In the genomic region with DNA sequence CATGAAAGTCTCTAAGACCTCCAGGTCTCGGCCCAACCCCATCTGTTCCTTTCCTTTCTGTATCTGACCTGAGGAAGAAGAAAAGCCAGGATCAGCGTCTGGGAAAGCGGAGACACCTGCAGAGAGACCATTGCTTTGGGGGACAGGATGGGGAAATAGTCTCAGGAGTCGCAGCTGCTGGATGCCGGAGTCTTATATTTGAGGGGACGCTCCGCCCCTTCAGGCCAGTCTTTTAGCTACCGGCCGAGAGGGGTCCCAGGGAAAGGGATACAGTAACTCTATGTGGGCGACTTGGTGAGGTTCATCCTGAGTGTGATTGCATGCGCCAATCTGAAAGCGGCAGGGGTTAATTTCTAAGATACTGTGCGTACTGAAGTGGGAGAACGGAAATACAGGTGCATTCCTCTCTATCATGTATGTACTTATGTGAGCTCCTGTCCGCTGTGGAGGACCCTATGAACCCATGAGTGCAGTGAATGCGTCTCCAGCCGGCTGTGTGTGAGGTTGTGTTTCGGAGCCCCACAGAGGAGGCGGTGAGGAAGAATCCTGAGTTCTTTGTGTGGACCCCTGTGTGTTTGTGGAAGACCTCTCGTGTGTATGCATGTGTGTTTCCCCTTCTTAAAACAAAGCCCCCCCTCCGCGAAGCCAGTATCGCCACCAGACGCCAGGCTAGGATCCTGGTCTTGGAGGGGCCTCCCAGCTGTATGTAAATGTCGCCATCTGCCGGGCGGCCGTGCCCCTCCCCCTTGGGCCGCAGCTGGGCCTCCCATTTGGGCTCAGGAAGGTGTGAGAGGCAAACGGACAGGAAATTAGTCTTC, we compare ENCODE assay signal across 8 mouse cellular contexts. TPM values are rescaled to one million over a fixed set of nuclear protein-coding genes. Genes with fewer than 3 reads are reported as not detected.
DNase-seq lines count a peak whose midpoint lies in the region; ATAC-seq and TF ChIP-seq lines count a peak whose summit lies in the region.

A gene (minus strand): TSS at position 623 of the 818 bp plus-strand sequence.

- H3K79me2 ChIP-seq in heart, adult 2 months (replicated peaks; ENCODE audit: control insufficient read depth, insufficient read depth, low read length) = no peaks in the 10 kb centered on the region

- H3K9me3 ChIP-seq in intestine, postnatal 0 days (ENCODE audit: control insufficient read depth) = no peaks in the 10 kb centered on the region
- no peaks in the 10 kb centered on the region for H3K9me3 ChIP-seq in liver, embryonic 16.5 days (replicated peaks; ENCODE audit: control insufficient read depth, low read length)
- H3K9me3 ChIP-seq in neural tube, embryonic 11.5 days (ENCODE audit: control insufficient read depth, low read length) = no peaks in the 10 kb centered on the region

- 0 out of 2 replicates have a peak within 1 kb of the TSS, but pooled peaks have one; percentile 16 for H3K4me3 ChIP-seq in brown adipose tissue, adult 24 weeks (ENCODE audit: insufficient read depth, low read depth, low read length)
- H3K4me3 ChIP-seq in heart, adult 2 months = no peak within 1 kb of the TSS
- H3K4me3 ChIP-seq in intestine, postnatal 0 days (ENCODE audit: low read depth, low read length) = peak within 1 kb of the TSS; percentile 16
- 0 out of 2 replicates have a peak within 1 kb of the TSS, but pooled peaks have one; percentile 3 for H3K4me3 ChIP-seq in liver, embryonic 16.5 days (ENCODE audit: low read depth, low read length)
- peak within 1 kb of the TSS; percentile 43 for H3K4me3 ChIP-seq in neural tube, embryonic 11.5 days (ENCODE audit: low read depth, low read length)

- intact Hi-C loops in heart, adult 2 months (cut with DNase I) = loop anchor here (2.0 to 5.0 kb wide), 2 partner anchors 87 to 250 kb away; a partner anchor contains a TSS

- H3K36me3 ChIP-seq in heart, adult 2 months (ENCODE audit: control insufficient read depth, insufficient read depth, low read length) = no peaks in the 10 kb centered on the region
- H3K36me3 ChIP-seq in intestine, postnatal 0 days (ENCODE audit: control insufficient read depth, insufficient read depth) = peaks cover 20% of the 10 kb centered on the region
- peaks cover 11% of the 10 kb centered on the region for H3K36me3 ChIP-seq in liver, embryonic 16.5 days (ENCODE audit: control insufficient read depth, insufficient read depth)
- peaks cover 9% of the 10 kb centered on the region for H3K36me3 ChIP-seq in neural tube, embryonic 11.5 days (ENCODE audit: control insufficient read depth, insufficient read depth, low read length)

- H3K4me2 ChIP-seq in intestine, postnatal 0 days (replicated peaks; ENCODE audit: low read depth) = peak within 1 kb of the TSS; percentile 49
- peak within 1 kb of the TSS; percentile 6 for H3K4me2 ChIP-seq in liver, embryonic 16.5 days (ENCODE audit: low read depth, low read length)
- H3K4me2 ChIP-seq in neural tube, embryonic 11.5 days (ENCODE audit: low read depth) = peak within 1 kb of the TSS; percentile 50

- H3K27me3 ChIP-seq in heart, adult 2 months (ENCODE audit: control insufficient read depth, insufficient read depth, low read length) = peaks cover 7% of the 10 kb centered on the region
- H3K27me3 ChIP-seq in intestine, postnatal 0 days (replicated peaks; ENCODE audit: control insufficient read depth, insufficient read depth, low read length) = peaks cover 37% of the 10 kb centered on the region
- peaks cover 43% of the 10 kb centered on the region for H3K27me3 ChIP-seq in liver, embryonic 16.5 days (ENCODE audit: control insufficient read depth, insufficient read depth, low read depth, low read length)
- H3K27me3 ChIP-seq in neural tube, embryonic 11.5 days (ENCODE audit: control insufficient read depth, insufficient read depth, low read length) = peaks cover 3% of the 10 kb centered on the region

- H3K27ac ChIP-seq in brown adipose tissue, adult 24 weeks (replicated peaks; ENCODE audit: low read depth, low read length) = no peak within 1 kb of the TSS
- no peak within 1 kb of the TSS for H3K27ac ChIP-seq in heart, adult 2 months
- H3K27ac ChIP-seq in intestine, postnatal 0 days (ENCODE audit: low read depth, low read length) = no peak within 1 kb of the TSS
- no peak within 1 kb of the TSS for H3K27ac ChIP-seq in liver, embryonic 16.5 days (ENCODE audit: low read length)
- H3K27ac ChIP-seq in neural tube, embryonic 11.5 days (ENCODE audit: low read depth, low read length) = peak within 1 kb of the TSS; percentile 83

- ATAC-seq in intestine, postnatal 0 days = no peak
- 0 out of 2 replicates have a peak, but pooled peaks have one; percentile 27 for ATAC-seq in liver, embryonic 16.5 days (ENCODE audit: low read depth)
- ATAC-seq in neural tube, embryonic 11.5 days (ENCODE audit: insufficient read depth, low FRiP score, low TSS enrichment) = peak; percentile 75

- DNase-seq in ovary, postnatal 36 days (ENCODE audit: low spot score) = peak; percentile 66
- DNase-seq in ovary, postnatal 10 days (ENCODE audit: low spot score) = no peak
- peak; percentile 49 to 74 for DNase-seq in heart, adult 2 months
- DNase-seq in neural tube, embryonic 11.5 days (ENCODE audit: low spot score) = peak; percentile 87
- peak; percentile 65 for DNase-seq in thymus, postnatal 25 days

- no peaks in the 10 kb centered on the region; the same call in 1 of the 2 replicates for H3K4me1 ChIP-seq in brown adipose tissue, adult 24 weeks (ENCODE audit: control insufficient read depth, insufficient read depth, insufficient read length, low read length)
- H3K4me1 ChIP-seq in heart, adult 2 months (ENCODE audit: control insufficient read depth, insufficient read depth, low read length) = no peaks in the 10 kb centered on the region
- H3K4me1 ChIP-seq in intestine, postnatal 0 days (replicated peaks; ENCODE audit: control insufficient read depth, insufficient read depth, low read length) = 0 out of 2 replicates have a peak, but pooled peaks cover 3% of the 10 kb centered on the region
- H3K4me1 ChIP-seq in liver, embryonic 16.5 days (ENCODE audit: control insufficient read depth, low read depth, low read length) = peaks cover 4% of the 10 kb centered on the region
- peaks cover 11% of the 10 kb centered on the region for H3K4me1 ChIP-seq in neural tube, embryonic 11.5 days (ENCODE audit: control insufficient read depth, insufficient read depth, low read length)

- TF ChIP-seq EP300 in heart, adult 2 months (IDR thresholded peaks at IDR 0.05; ENCODE audit: insufficient read depth, low read depth, low read length) = no peak

- peak; percentile 75 for TF ChIP-seq CTCF in heart, adult 2 months (IDR thresholded peaks at IDR 0.05)
- peak; percentile 78 for TF ChIP-seq CTCF in intestine, postnatal 0 days (IDR thresholded peaks at IDR 0.05; ENCODE audit: low read depth)

- WGBS in heart, adult 2 months = 4% methylated on average over 30 of the region's 30 CpGs
- WGBS in intestine, postnatal 0 days = 4% methylated on average over 30 of the region's 30 CpGs
- 3% methylated on average over 30 of the region's 30 CpGs for WGBS in liver, embryonic 16.5 days (ENCODE audit: insufficient replicate concordance)
- WGBS in neural tube, embryonic 11.5 days = under 1% methylated on average over 30 of the region's 30 CpGs

- TF ChIP-seq POLR2A in heart, adult 2 months (IDR thresholded peaks at IDR 0.05; ENCODE audit: insufficient read depth, low read depth, low read length) = no peak

- no peak within 1 kb of the TSS for H3K9ac ChIP-seq in heart, adult 2 months (ENCODE audit: low read depth, low read length)
- H3K9ac ChIP-seq in intestine, postnatal 0 days (ENCODE audit: low read depth, low read length) = no peak within 1 kb of the TSS
- H3K9ac ChIP-seq in liver, embryonic 16.5 days (ENCODE audit: low read depth, low read length) = no peak within 1 kb of the TSS
- peak within 1 kb of the TSS; percentile 73 for H3K9ac ChIP-seq in neural tube, embryonic 11.5 days (ENCODE audit: low read length)

RNA-seq across cellular contexts. Expression of the gene that starts here (rescaled TPM):
- not detected in 2 replicates for polyA plus RNA-seq in brown adipose tissue, adult 24 weeks (2012; ENCODE audit: insufficient read depth, insufficient read length, missing spikeins)
- total RNA-seq in heart, adult 2 months (2021) = not detected
- polyA plus RNA-seq in heart, adult 2 months (2012; rRNA removed) = not detected in 2 replicates
- 0.90 and 0.95 TPM in 2 replicates for polyA plus RNA-seq in intestine, postnatal 0 days (2015; fragmentation: Nextera tagmentation; extraction: Ambion mirVana)
- polyA plus RNA-seq in liver, embryonic 16.5 days (2015; fragmentation: Nextera tagmentation; extraction: Ambion mirVana) = not detected in 2 replicates
- polyA plus RNA-seq in neural tube, embryonic 11.5 days (2014; fragmentation: Nextera tagmentation; extraction: Ambion mirVana) = 69.8 and 79.0 TPM in 2 replicates

Comparison
In these comparisons a context has a peak if more than half of its experiments do, and no peak if none do; other contexts are left out.
1. RNA of the gene that starts here (polyA plus RNA-seq): 69.8 to 79.0 TPM in neural tube, embryonic 11.5 days; 0.90 to 0.95 TPM in intestine, postnatal 0 days, not detected in heart, adult 2 months, not detected in brown adipose tissue, adult 24 weeks and not detected in liver, embryonic 16.5 days; every median in the first group is over 10 times any median in the second.
2. Peak in DNase-seq in heart, adult 2 months; RNA of the gene not detected or under 1 TPM.
3. Peak in ATAC-seq, H3K4me3 ChIP-seq and H3K4me2 ChIP-seq in liver, embryonic 16.5 days; RNA of the gene not detected or under 1 TPM.
4. Peak in every context shown above with its lines, with median percentiles within 50 percentile points of each other: H3K4me2 ChIP-seq.